Mouse (Mus musculus): ENCODE measurements at regions not wholly inside any gene's neighbourhood (a gene's known extent, or its start where the extent isn't known, plus 50 kb on each side); places are given as distances from the start of the nearest gene placed in this dataset.

DNA sequence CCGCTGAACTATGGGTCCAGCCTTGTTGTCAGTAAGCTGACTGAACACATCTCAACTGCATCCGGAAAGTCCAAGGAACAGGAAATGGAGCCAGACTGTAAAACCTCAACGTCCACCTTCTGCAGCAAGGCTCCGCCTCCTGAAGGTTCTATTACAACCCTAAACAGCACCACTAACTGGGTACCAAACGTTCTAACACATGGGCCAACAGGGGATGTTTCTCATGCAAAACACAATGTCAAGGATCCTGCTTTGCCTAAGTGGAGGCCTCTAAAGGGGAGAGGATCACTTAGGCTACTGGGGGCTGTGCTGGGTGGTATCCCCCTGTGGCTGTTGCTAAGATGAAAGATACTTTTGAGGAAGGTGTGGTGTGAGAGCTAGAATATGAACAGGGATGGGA, 51.0 kb upstream of the Stt3b start:
- Histone ChIP-seq H3K36me3 (no peaks in the 10 kb centered on the region), H3K27me3 (no peaks in the 10 kb centered on the region), H3K4me1 (peaks cover 12% of the 10 kb centered on the region), H3K4me3 (no peak overlapping the region), H3K4me2 (replicated peaks) (no peak overlapping the region), H3K9ac (no peak overlapping the region), H3K27ac (no peak overlapping the region), H3K9me3 (0 out of 2 replicates have a peak, but pooled peaks cover 6% of the 10 kb centered on the region)
- ATAC-seq (ENCODE audit: low FRiP score, low read depth): no peak
- WGBS: 46% methylated on average over 5 of the region's 5 CpGs

DNA sequence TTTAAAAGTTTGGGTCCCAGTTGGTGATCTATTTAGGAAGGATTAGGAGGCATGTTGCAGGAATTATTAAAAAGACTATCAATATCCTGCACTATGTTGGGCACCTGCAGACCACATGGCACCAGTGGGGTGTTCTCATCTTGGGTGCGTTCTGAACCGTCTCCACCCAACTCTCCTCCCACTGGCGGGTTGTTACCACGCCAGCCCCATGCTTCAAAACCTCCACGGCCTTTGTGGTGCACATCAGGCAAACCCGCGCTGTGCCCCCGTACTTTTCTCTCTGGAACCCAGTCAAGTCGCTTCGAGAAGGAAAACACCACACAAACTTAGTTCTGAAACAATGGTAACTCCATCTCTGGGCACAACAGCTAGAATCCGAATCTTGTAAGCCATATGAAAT, 51.7 kb upstream of the Stt3b start:
- Histone ChIP-seq H3K9me3 (0 out of 2 replicates have a peak, but pooled peaks cover 6% of the 10 kb centered on the region), H3K27ac (no peak overlapping the region), H3K27me3 (no peaks in the 10 kb centered on the region), H3K4me3 (no peak overlapping the region), H3K36me3 (no peaks in the 10 kb centered on the region), H3K9ac (no peak overlapping the region), H3K4me2 (replicated peaks) (no peak overlapping the region), H3K4me1 (peaks cover 5% of the 10 kb centered on the region; the same call in 1 of the 2 replicates)
- WGBS: 89% methylated on average over 11 of the region's 11 CpGs
- ATAC-seq (ENCODE audit: low FRiP score, low read depth): no peak

- H3K9ac ChIP-seq: no peak overlapping the region
- H3K9me3 ChIP-seq: 0 out of 2 replicates have a peak, but pooled peaks cover 6% of the 10 kb centered on the region
- 84% methylated on average over 4 of the region's 4 CpGs for WGBS
- H3K36me3 ChIP-seq: no peaks in the 10 kb centered on the region
- no peaks in the 10 kb centered on the region for H3K27me3 ChIP-seq
- H3K4me3 ChIP-seq: no peak overlapping the region
- H3K4me1 ChIP-seq: no peaks in the 10 kb centered on the region
- H3K27ac ChIP-seq: no peak overlapping the region
- ATAC-seq (ENCODE audit: low FRiP score, low read depth): no peak
- no peak overlapping the region for H3K4me2 ChIP-seq (replicated peaks)
Observed at GRCm38 (mm10) chr9:115362486-115362885, 52.3 kb upstream of the Stt3b start.

GRCm38 (mm10) chr9:115364919-115365861, 55.0 kb upstream of the Stt3b start:
- H3K4me2 ChIP-seq (replicated peaks): no peak overlapping the region
- WGBS: 91% methylated on average over 16 of the region's 16 CpGs
- 0 out of 2 replicates have a peak, but pooled peaks cover 6% of the 10 kb centered on the region for H3K9me3 ChIP-seq
- H3K4me3 ChIP-seq: no peak overlapping the region
- no peak for ATAC-seq (ENCODE audit: low FRiP score, low read depth)
- H3K27me3 ChIP-seq: no peaks in the 10 kb centered on the region
- H3K27ac ChIP-seq: no peak overlapping the region
- no peaks in the 10 kb centered on the region for H3K4me1 ChIP-seq
- H3K36me3 ChIP-seq: no peaks in the 10 kb centered on the region
- H3K9ac ChIP-seq: no peak overlapping the region

DNA sequence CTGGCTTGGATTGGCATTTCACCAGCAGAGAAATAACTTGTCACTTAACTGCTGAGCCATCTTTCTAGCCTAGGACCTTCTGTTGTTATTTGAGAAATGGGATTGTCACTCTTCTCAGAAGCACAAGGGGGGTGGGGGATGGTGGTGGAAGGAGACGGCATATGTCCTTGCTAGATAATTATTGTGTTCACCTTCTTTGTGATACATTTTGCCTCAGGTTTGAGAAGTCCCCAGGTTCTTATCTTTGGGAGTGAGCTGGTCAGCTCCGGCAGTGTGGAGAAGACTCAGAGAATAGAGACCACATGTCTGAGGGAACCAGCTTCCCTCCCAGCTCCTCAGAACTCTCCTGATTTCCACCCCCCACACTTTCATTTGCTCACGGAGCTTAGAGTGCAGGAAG, 57.6 kb upstream of the Stt3b start:
- Histone ChIP-seq H3K4me2 (replicated peaks) (no peak overlapping the region), H3K4me1 (no peaks in the 10 kb centered on the region), H3K27ac (no peak overlapping the region), H3K9ac (no peak overlapping the region), H3K36me3 (no peaks in the 10 kb centered on the region), H3K27me3 (no peaks in the 10 kb centered on the region), H3K9me3 (0 out of 2 replicates have a peak, but pooled peaks cover 6% of the 10 kb centered on the region), H3K4me3 (no peak overlapping the region)
- 57% methylated on average over 3 of the region's 3 CpGs for WGBS
- no peak for ATAC-seq (ENCODE audit: low FRiP score, low read depth)

DNA sequence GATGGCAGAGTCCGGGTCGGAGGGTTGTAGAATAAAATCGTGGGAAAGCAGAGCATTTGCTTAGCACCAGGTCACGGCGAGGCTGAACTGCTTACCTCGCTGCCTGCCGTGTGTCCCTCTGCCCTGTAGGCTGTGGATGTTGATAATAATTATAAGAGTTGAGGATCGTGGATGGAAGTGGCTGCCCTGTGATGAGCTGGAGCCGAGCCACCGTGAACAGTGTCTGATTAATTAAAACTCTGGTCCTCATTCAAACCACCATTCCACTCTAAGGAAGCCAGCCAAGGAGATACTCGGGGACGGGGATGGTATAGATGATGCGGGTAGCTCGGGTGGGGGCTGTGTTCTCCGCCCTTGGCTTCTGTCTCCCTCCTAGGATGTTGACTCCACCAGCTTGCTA, 70.1 kb upstream of the Stt3b start:
- no peak for ATAC-seq (ENCODE audit: low FRiP score, low read depth)
- H3K4me1 ChIP-seq: no peaks in the 10 kb centered on the region
- H3K27ac ChIP-seq: no peak overlapping the region

GRCm38 (mm10) chr9:115382824-115383475, 72.7 kb upstream of the Stt3b start:
- Histone ChIP-seq H3K4me1 (no peaks in the 10 kb centered on the region), H3K9me3 (no peaks in the 10 kb centered on the region), H3K4me2 (replicated peaks) (no peak overlapping the region), H3K9ac (no peak overlapping the region), H3K27me3 (no peaks in the 10 kb centered on the region), H3K36me3 (no peaks in the 10 kb centered on the region), H3K4me3 (no peak overlapping the region), H3K27ac (no peak overlapping the region)
- 86% methylated on average over 12 of the region's 12 CpGs for WGBS
- ATAC-seq (ENCODE audit: low FRiP score, low read depth): no peak

More for the DNA sequence above, 70.1 kb upstream of the Stt3b start:
- H3K4me2 ChIP-seq (replicated peaks): no peak overlapping the region
- no peaks in the 10 kb centered on the region for H3K27me3 ChIP-seq
- no peaks in the 10 kb centered on the region for H3K9me3 ChIP-seq
- no peaks in the 10 kb centered on the region for H3K36me3 ChIP-seq
- whole genome bisulfite sequencing: 84% methylated on average over 15 of the region's 15 CpGs
- H3K4me3 ChIP-seq: no peak overlapping the region
- H3K9ac ChIP-seq: no peak overlapping the region

- Histone ChIP-seq H3K4me1 (no peaks in the 10 kb centered on the region), H3K9ac (no peak overlapping the region), H3K27ac (no peak overlapping the region), H3K9me3 (no peaks in the 10 kb centered on the region), H3K4me3 (no peak overlapping the region), H3K4me2 (replicated peaks) (no peak overlapping the region), H3K36me3 (no peaks in the 10 kb centered on the region), H3K27me3 (no peaks in the 10 kb centered on the region)
- ATAC-seq (ENCODE audit: low FRiP score, low read depth): no peak
- 80% methylated on average over 4 of the region's 4 CpGs for WGBS
Observed at GRCm38 (mm10) chr9:115383935-115384334, 73.7 kb upstream of the Stt3b start.

- H3K4me3 ChIP-seq: no peak overlapping the region
- no peaks in the 10 kb centered on the region for H3K4me1 ChIP-seq
- no peak for ATAC-seq (ENCODE audit: low FRiP score, low read depth)
- H3K4me2 ChIP-seq (replicated peaks): no peak overlapping the region
- no peaks in the 10 kb centered on the region for H3K27me3 ChIP-seq
- H3K9me3 ChIP-seq: no peaks in the 10 kb centered on the region
- no peak overlapping the region for H3K27ac ChIP-seq
- H3K9ac ChIP-seq: no peak overlapping the region
- WGBS: 76% methylated on average over 1 of the region's 1 CpGs
- H3K36me3 ChIP-seq: no peaks in the 10 kb centered on the region
Observed at GRCm38 (mm10) chr9:115384345-115384744, 74.1 kb upstream of the Stt3b start.

- Histone ChIP-seq H3K27me3 (no peaks in the 10 kb centered on the region), H3K27ac (no peak overlapping the region), H3K36me3 (no peaks in the 10 kb centered on the region), H3K4me3 (no peak overlapping the region), H3K9me3 (no peaks in the 10 kb centered on the region), H3K9ac (no peak overlapping the region), H3K4me1 (peaks cover 19% of the 10 kb centered on the region), H3K4me2 (replicated peaks) (no peak overlapping the region)
- no peak for ATAC-seq (ENCODE audit: low FRiP score, low read depth)
- WGBS: 85% methylated on average over 26 of the region's 26 CpGs
Observed at GRCm38 (mm10) chr9:115387471-115388360, 77.5 kb upstream of the Stt3b start.

DNA sequence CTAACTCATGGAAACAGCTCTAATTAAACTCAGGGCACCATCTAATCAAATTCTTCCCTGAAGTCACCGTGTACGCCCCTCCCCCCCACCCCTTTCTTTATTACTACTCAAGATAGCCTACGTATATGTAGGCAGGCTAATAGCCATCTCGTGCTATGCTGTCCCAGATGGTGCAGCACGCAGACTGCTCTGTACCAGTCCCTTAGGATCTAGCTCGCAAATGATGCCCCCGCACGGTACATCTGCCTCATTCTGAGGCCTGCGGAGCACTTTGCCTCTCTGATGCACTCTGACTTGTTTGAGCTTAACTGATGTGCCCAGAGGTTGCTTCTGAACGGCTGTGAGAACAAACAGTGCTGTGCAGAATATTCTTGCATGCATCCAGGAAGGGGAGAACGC, 78.1 kb upstream of the Stt3b start:
- Histone ChIP-seq H3K4me3 (no peak overlapping the region), H3K27ac (no peak overlapping the region), H3K27me3 (no peaks in the 10 kb centered on the region), H3K36me3 (no peaks in the 10 kb centered on the region), H3K9me3 (no peaks in the 10 kb centered on the region), H3K4me2 (replicated peaks) (no peak overlapping the region), H3K4me1 (peaks cover 19% of the 10 kb centered on the region), H3K9ac (no peak overlapping the region)
- ATAC-seq (ENCODE audit: low FRiP score, low read depth): no peak
- WGBS: 78% methylated on average over 11 of the region's 11 CpGs

GRCm38 (mm10) chr9:115389082-115389481, 78.9 kb upstream of the Stt3b start:
- no peaks in the 10 kb centered on the region for H3K9me3 ChIP-seq
- 82% methylated on average over 2 of the region's 2 CpGs for WGBS

More at GRCm38 (mm10) chr9:115389082-115389481, 78.9 kb upstream of the Stt3b start:
- Histone ChIP-seq H3K27me3 (no peaks in the 10 kb centered on the region), H3K4me3 (no peak overlapping the region), H3K27ac (no peak overlapping the region), H3K4me2 (replicated peaks) (no peak overlapping the region), H3K9ac (no peak overlapping the region), H3K36me3 (no peaks in the 10 kb centered on the region), H3K4me1 (peaks cover 19% of the 10 kb centered on the region)
- no peak for ATAC-seq (ENCODE audit: low FRiP score, low read depth)

Data from limb, embryonic 13.5 days (tissue).